Mouse (Mus musculus) stomach, postnatal 0 days (tissue): ENCODE data around the gene Pnkd.

Experiments
- CTCF ChIP-seq: IDR thresholded peaks from 2 replicates; pipeline ENCODE4 v1.5.1; 2016; ENCODE audit warnings: antibody characterized with exemption, low read depth, mild to moderate bottlenecking, moderate library complexity
- EP300 ChIP-seq: optimal IDR thresholded peaks from 2 replicates; pipeline ENCODE3; 2016; ENCODE audit warnings: antibody characterized with exemption

DNA sequence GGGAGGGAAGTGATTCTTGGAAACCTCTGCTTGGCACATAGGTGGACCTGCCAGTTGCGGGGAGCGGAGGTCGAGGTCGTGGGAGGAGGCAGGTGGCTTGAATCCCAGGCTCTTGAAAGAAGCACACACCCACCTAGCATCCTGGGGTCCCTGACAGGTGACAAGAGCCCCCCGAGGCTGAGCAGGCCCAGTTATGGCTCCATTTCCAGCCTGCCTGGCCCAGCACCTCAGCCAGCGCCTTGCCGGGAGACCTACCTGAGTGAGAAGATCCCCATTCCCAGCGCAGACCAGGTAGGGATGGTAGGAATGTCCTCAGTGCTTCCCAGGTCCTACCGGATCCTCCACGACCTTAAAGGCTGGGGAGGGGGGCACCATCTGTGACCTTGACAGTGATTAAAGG is 90.8 kb downstream of the Pnkd start:
- TF ChIP-seq CTCF (no peak), EP300 (no peak)
